Mouse (Mus musculus) naive thymus-derived CD4-positive, alpha-beta T cell, adult 2 months (primary cell): ENCODE results near the gene Josd2.

ENCODE experiments used
- DNase-seq: peaks from one replicate; pipeline ENCODE4 v3.0.0-alpha.2; 2011; ENCODE audit warnings: low read depth

Josd2 gene

GRCm38 (mm10) chr7:44500046-44500445, 32.3 kb downstream of the Josd2 start:
- DNase-seq: no peak

- peak; percentile 89 for DNase-seq
Observed at GRCm38 (mm10) chr7:44501563-44502115, 33.9 kb downstream of the Josd2 start.

GRCm38 (mm10) chr7:44507491-44507890, 39.7 kb downstream of the Josd2 start:
- DNase-seq: no peak

GRCm38 (mm10) chr7:44519240-44519913, 51.6 kb downstream of the Josd2 start:
- peak; percentile 28 for DNase-seq

GRCm38 (mm10) chr7:44520990-44521389, 53.2 kb downstream of the Josd2 start:
- no peak for DNase-seq
